Mouse (Mus musculus) ES-Bruce4 (cell line): ENCODE data around the gene Grpr.

ENCODE experiments used
- CTCF ChIP-seq: IDR thresholded peaks from one replicate; pipeline ENCODE4 v1.8.1; 2011; ENCODE audit warnings: low read depth, low read length
- POLR2A ChIP-seq: IDR thresholded peaks from one replicate; pipeline ENCODE4 v1.8.1; 2011; ENCODE audit warnings: low read length; ENCODE audit not compliant: insufficient read depth

GRCm38 (mm10) chrX:163518963-163519541 is 30.4 kb downstream of the Grpr start:
- TF ChIP-seq POLR2A (no peak), CTCF (no peak)
